Mouse (Mus musculus): ENCODE data around the gene Usp47. TPM values are rescaled to one million over a fixed set of nuclear protein-coding genes. Genes with fewer than 3 reads are reported as not detected.

Gene Usp47
- polyA plus RNA-seq, 1 experiment from 2014 or later = 80.9 TPM

Other genes starting within 250 kb of the Usp47 start
- 11.3 and 17.8 TPM in 2 replicates for gene Galnt18, start 243.5 kb upstream of the Usp47 start, polyA plus RNA-seq (2014; fragmentation: Nextera tagmentation; extraction: Ambion mirVana)
- gene Dkk3, start 135.6 kb downstream of the Usp47 start, polyA plus RNA-seq (2014; fragmentation: Nextera tagmentation; extraction: Ambion mirVana) = 9.3 and 14.9 TPM in 2 replicates
- 5.0 and 7.7 TPM in 2 replicates for gene Mical2, start 202.4 kb downstream of the Usp47 start, polyA plus RNA-seq (2014; fragmentation: Nextera tagmentation; extraction: Ambion mirVana)

Data from kidney, embryonic 14.5 days (tissue).